Mouse (Mus musculus) liver, embryonic 14.5 days (tissue): Measurements from ENCODE around the gene Cd300lf. TPM values are rescaled to one million over a fixed set of nuclear protein-coding genes. Genes with fewer than 3 reads are reported as not detected.

Experiments
- ATAC-seq: fragments of 200-750 bp; cut with Nextera tagmentation; 2 replicates; pipeline ENCODE4 v1.8.0; 2017; ENCODE audit warnings: moderate number of reproducible peaks, mild to moderate bottlenecking, moderate library complexity; ENCODE audit not compliant: insufficient read depth
- DNase-seq, 3 experiments: peaks; one replicate each; pipeline ENCODE4 v3.0.0-alpha.2; 2012 to 2013; ENCODE audit warnings: low read depth in 3 of 3, low spot score in 3 of 3
- H3K27ac ChIP-seq: fragments of 300-500 bp; sonication (generic); 2 replicates; pipeline ENCODE4 v1.5.1; 2014; ENCODE audit warnings: moderate library complexity, mild to moderate bottlenecking, control low read depth, inconsistent platforms
- H3K27me3 ChIP-seq: fragments of 300-500 bp; sonication (generic); 2 replicates; pipeline ENCODE4 v1.6.1; 2014; ENCODE audit warnings: mild to moderate bottlenecking, low read length, moderate library complexity; ENCODE audit not compliant: control insufficient read depth, insufficient read depth
- H3K36me3 ChIP-seq: fragments of 300-500 bp; sonication (generic); replicated peaks from 2 replicates; pipeline ENCODE4 v1.6.1; 2014; ENCODE audit warnings: low read depth; ENCODE audit not compliant: control insufficient read depth, insufficient read depth
- H3K4me1 ChIP-seq, 2 experiments: fragments of 200-500 bp in 1 of 2; fragments of 300-500 bp in 1 of 2; sonication (generic) in 1 of 2; replicated peaks; 2 replicates each; pipeline ENCODE4 v1.6.1; 2012 to 2014; ENCODE audit warnings: antibody characterized with exemption in 1 of 2, inconsistent platforms in 1 of 2, low read length in 1 of 2; ENCODE audit not compliant: control insufficient read depth in 2 of 2, insufficient read depth in 2 of 2
- H3K4me2 ChIP-seq: fragments of 300-500 bp; sonication (generic); 2 replicates; pipeline ENCODE4 v1.6.1; 2014; ENCODE audit warnings: low read depth, mild to moderate bottlenecking, control low read depth, moderate library complexity
- H3K4me3 ChIP-seq, 2 experiments: fragments of 200-500 bp in 1 of 2; fragments of 300-500 bp in 1 of 2; sonication (generic) in 1 of 2; 2 replicates each; pipeline ENCODE4 v1.5.1; 2012 to 2014; ENCODE audit warnings: low read depth in 2 of 2, low read length in 2 of 2, mild to moderate bottlenecking in 2 of 2, control low read depth in 1 of 2, inconsistent platforms in 1 of 2, moderate library complexity in 1 of 2; ENCODE audit not compliant: insufficient read depth in 1 of 2
- H3K9ac ChIP-seq: fragments of 300-500 bp; sonication (generic); replicated peaks from 2 replicates; pipeline ENCODE4 v1.6.1; 2014; ENCODE audit warnings: mild to moderate bottlenecking, control low read depth, moderate library complexity
- H3K9me3 ChIP-seq: fragments of 300-500 bp; sonication (generic); 2 replicates; pipeline ENCODE4 v1.6.1; 2016; ENCODE audit warnings: low read length, mixed read lengths; ENCODE audit not compliant: control insufficient read depth
- CTCF ChIP-seq: IDR thresholded peaks from 2 replicates; pipeline ENCODE4 v1.5.1; 2016; ENCODE audit warnings: antibody characterized with exemption, low read depth, control low read depth
- EP300 ChIP-seq: IDR thresholded peaks from 2 replicates; pipeline ENCODE4 v1.6.1; 2016; ENCODE audit warnings: antibody characterized with exemption, low read depth
- WGBS: fragments of 180-500 bp; shearing (Covaris S2); extraction: QIAGEN DNeasy Blood & Tissue Kit; methylation state at CpG from one replicate; pipeline ENCODE4 v1.1.7; 2014; ENCODE audit not compliant: insufficient replicate concordance; 5-methylcytosine and 5-hydroxymethylcytosine counted together
- polyA plus RNA-seq, 2 experiments: library from polyadenylated mRNA; depleted of rRNA in 1 of 2; stranded (reverse) in 1 of 2; unstranded in 1 of 2; fragments of >200 nt; fragmentation: Nextera tagmentation in 1 of 2; extraction: Ambion mirVana in 1 of 2; gene quantifications; 2 replicates each; pipeline versions ENCODE4 v1.2.1 to v1.2.3; 2012 to 2014

Gene Cd300lf
- polyA plus RNA-seq (2012; rRNA removed) (1.5 and 1.6 TPM in 2 replicates), polyA plus RNA-seq (2014; fragmentation: Nextera tagmentation; extraction: Ambion mirVana) (0.97 and 1.1 TPM in 2 replicates)

- DNase-seq = peak; percentile 17 to 38 (median 24)
- H3K4me3 ChIP-seq = 0 out of 4 replicates have a peak within 1 kb of the TSS, but pooled peaks of 1 of the 2 experiments have one; percentile 10
- H3K9me3 ChIP-seq = no peaks in the 10 kb centered on the region
- WGBS = 13% methylated on average over 8 of the region's 8 CpGs
- TF ChIP-seq CTCF (no peak), EP300 (no peak)
- H3K4me2 ChIP-seq = no peak within 1 kb of the TSS
- no peaks in the 10 kb centered on the region for H3K27me3 ChIP-seq
- H3K27ac ChIP-seq = no peak within 1 kb of the TSS
- no peak for ATAC-seq
- H3K9ac ChIP-seq = no peak within 1 kb of the TSS
- H3K36me3 ChIP-seq = no peaks in the 10 kb centered on the region
- peaks cover 0 to 2% of the 10 kb centered on the region in 2 experiments; a peak in 3 of 4 replicates for H3K4me1 ChIP-seq
These were observed at the start of gene Cd300lf for GRCm38 (mm10) chr11:115133800-115134199. Gene Cd300lf (minus strand): TSS chr11:115133992.

GRCm38 (mm10) chr11:115181913-115182638 lies 48.3 kb upstream of the Cd300lf start:
- no peak overlapping the region for H3K27ac ChIP-seq
- 15% methylated on average over 12 of the region's 12 CpGs for WGBS

DNA sequence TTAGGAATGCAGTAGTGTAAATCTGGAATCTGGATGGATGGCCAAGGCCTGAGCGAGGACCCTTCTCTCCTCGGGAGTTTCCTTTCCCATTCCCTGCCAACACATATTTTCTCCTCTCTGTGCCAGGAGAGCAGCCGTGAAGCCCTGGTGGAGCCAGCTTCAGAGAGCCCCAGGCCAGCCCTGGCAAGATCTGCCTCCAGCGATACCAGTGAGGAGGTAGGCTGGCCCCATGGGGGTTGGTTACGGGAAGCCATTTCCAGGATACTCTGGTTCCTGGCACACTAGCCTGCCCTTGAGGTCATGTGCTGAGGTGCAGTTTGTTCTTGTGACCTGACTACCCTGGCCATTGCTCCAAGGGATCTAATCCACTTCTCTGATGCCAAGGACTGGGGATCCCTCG lies 46.1 kb upstream of the Cd300lf start:
- no peak for ATAC-seq
- H3K27ac ChIP-seq = no peak overlapping the region
- no peaks in the 10 kb centered on the region for H3K27me3 ChIP-seq
- H3K9ac ChIP-seq = no peak overlapping the region
- no peak for TF ChIP-seq CTCF
- no peak for TF ChIP-seq EP300
- H3K4me1 ChIP-seq = peaks cover 0 to 5% of the 10 kb centered on the region in 2 experiments; a peak in 1 of 4 replicates
- no peak for DNase-seq
- peaks cover 2% of the 10 kb centered on the region; the same call in 1 of the 2 replicates for H3K36me3 ChIP-seq
- no peak overlapping the region for H3K4me2 ChIP-seq
- H3K9me3 ChIP-seq = no peaks in the 10 kb centered on the region
- no peak overlapping the region for H3K4me3 ChIP-seq
- 79% methylated on average over 6 of the region's 6 CpGs for WGBS

More at GRCm38 (mm10) chr11:115181913-115182638, 48.3 kb upstream of the Cd300lf start:
- no peaks in the 10 kb centered on the region for H3K9me3 ChIP-seq
- H3K4me3 ChIP-seq = no peak overlapping the region
- no peak overlapping the region for H3K9ac ChIP-seq
- no peak overlapping the region for H3K4me2 ChIP-seq
- H3K36me3 ChIP-seq = peaks cover 2% of the 10 kb centered on the region; the same call in 1 of the 2 replicates
- no peaks in the 10 kb centered on the region for H3K27me3 ChIP-seq
- no peak for ATAC-seq
- no peak for DNase-seq
- TF ChIP-seq CTCF = peak; percentile 96
- no peak for TF ChIP-seq EP300
- peaks cover 4 to 9% of the 10 kb centered on the region in 2 experiments; a peak in 2 of 4 replicates for H3K4me1 ChIP-seq

DNA sequence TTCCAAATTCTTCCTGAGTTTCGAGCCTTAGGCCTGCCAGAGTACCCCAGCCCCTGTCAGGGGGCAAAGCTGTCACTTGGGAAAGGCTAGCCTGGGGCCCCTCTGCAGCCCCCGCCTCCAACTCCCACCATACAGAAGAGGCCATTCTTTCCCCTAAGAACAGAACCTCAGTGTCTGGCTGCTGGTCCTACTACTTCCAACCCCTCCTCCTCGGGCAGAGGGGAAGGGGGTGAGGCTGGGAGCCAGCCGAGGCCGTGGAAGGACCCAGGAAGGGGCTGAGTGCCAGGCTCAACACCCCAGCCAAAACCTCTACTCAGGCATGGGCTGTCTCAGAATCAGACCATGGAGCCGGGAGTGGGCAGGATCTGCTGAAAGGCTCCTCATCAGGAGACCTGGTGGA lies 45.4 kb upstream of the Cd300lf start:
- ATAC-seq = no peak
- Histone ChIP-seq H3K27ac (no peak overlapping the region), H3K9me3 (no peaks in the 10 kb centered on the region), H3K4me1 (peaks cover 0 to 10% of the 10 kb centered on the region in 2 experiments; a peak in 1 of 4 replicates), H3K4me2 (no peak overlapping the region), H3K27me3 (no peaks in the 10 kb centered on the region), H3K36me3 (peaks cover 2% of the 10 kb centered on the region; the same call in 1 of the 2 replicates), H3K4me3 (no peak overlapping the region), H3K9ac (no peak overlapping the region)
- 62% methylated on average over 6 of the region's 6 CpGs for WGBS
- TF ChIP-seq CTCF (no peak), EP300 (no peak)
- DNase-seq = no peak

- ATAC-seq (no peak), DNase-seq (no peak)
- Histone ChIP-seq H3K27ac (no peak overlapping the region), H3K4me1 (peaks cover 0 to 11% of the 10 kb centered on the region in 2 experiments; a peak in 1 of 4 replicates), H3K27me3 (no peaks in the 10 kb centered on the region), H3K4me3 (no peak overlapping the region), H3K9me3 (no peaks in the 10 kb centered on the region), H3K4me2 (no peak overlapping the region), H3K9ac (no peak overlapping the region), H3K36me3 (peaks cover 2% of the 10 kb centered on the region; the same call in 1 of the 2 replicates)
- 68% methylated on average over 2 of the region's 2 CpGs for WGBS
- no peak for TF ChIP-seq EP300
- TF ChIP-seq CTCF = no peak
These were observed 45.0 kb upstream of the Cd300lf start for GRCm38 (mm10) chr11:115178766-115179165.
